Mouse (Mus musculus): ENCODE results near the gene Opa3.

- TF ChIP-seq POLR2A (IDR thresholded peaks at IDR 0.05; ENCODE audit: low read depth, low read length): no peak
- no peak for TF ChIP-seq CTCF (IDR thresholded peaks at IDR 0.05; ENCODE audit: extremely low read depth, insufficient read depth, insufficient read length, insufficient replicate concordance)
These were observed 13.2 kb upstream of the Opa3 start for GRCm38 (mm10) chr7:19214940-19215339.

Data from spleen, adult 2 months (tissue).